Mouse (Mus musculus) liver, postnatal 0 days (tissue): ENCODE measurements at regions not wholly inside any gene's neighbourhood (a gene's known extent, or its start where the extent isn't known, plus 50 kb on each side); places are given as distances from the start of the nearest gene placed in this dataset.

ENCODE experiments used
- CTCF ChIP-seq: sonication (generic); IDR thresholded peaks from 2 replicates; pipeline ENCODE4 v1.5.1; 2016; ENCODE audit warnings: antibody characterized with exemption, low read depth
- EP300 ChIP-seq: IDR thresholded peaks from 2 replicates; pipeline ENCODE4 v1.6.1; 2016; ENCODE audit warnings: antibody characterized with exemption, low read depth, mild to moderate bottlenecking

DNA sequence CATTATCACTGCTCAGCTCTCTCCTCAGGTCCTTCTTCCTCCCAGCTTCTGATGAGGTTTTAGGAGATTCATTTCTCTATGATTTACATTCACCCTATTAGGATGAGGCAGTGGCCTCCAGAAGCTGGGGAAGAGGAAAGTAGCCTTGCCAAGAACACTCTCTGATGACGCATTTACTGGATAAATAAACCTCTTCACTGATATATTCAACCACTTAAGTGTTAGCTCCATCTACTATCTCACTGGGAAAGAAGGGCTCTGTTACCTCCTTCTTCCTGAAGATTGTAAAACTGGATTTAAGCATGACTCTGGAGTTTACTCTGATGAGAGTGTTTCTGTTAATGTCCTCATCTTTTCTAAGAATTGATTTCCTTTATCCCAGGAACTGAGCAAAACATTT is 338.2 kb upstream of the Arrdc3 start:
- TF ChIP-seq EP300 (no peak), CTCF (no peak)
